Mouse (Mus musculus) limb, embryonic 14.5 days (tissue): ENCODE measurements around the gene Nkx2-1. TPM values are rescaled to one million over a fixed set of nuclear protein-coding genes. Genes with fewer than 3 reads are reported as not detected.
A peak's percentile ranks its signal among the peaks of the same experiment; 100 is the strongest.

Source experiments
- ATAC-seq: fragments of 200-750 bp; cut with Nextera tagmentation; 2 replicates; pipeline ENCODE4 v1.8.0; 2017; ENCODE audit warnings: low read depth, moderate number of reproducible peaks, moderate TSS enrichment; ENCODE audit not compliant: low FRiP score
- DNase-seq: peaks from one replicate; pipeline ENCODE4 v3.0.0-alpha.2; 2015; ENCODE audit warnings: low spot score
- H3K27ac ChIP-seq: fragments of 300-500 bp; sonication (generic); replicated peaks from 2 replicates; pipeline ENCODE4 v1.5.1; 2014; ENCODE audit warnings: low read depth, mild to moderate bottlenecking, low read length, moderate library complexity, mixed read lengths
- H3K27me3 ChIP-seq: fragments of 300-500 bp; sonication (generic); 2 replicates; pipeline ENCODE4 v1.6.1; 2014; ENCODE audit warnings: low read length, mixed read lengths; ENCODE audit not compliant: control insufficient read depth, insufficient read depth
- H3K36me3 ChIP-seq: fragments of 300-500 bp; sonication (generic); 2 replicates; pipeline ENCODE4 v1.6.1; 2014; ENCODE audit warnings: mild to moderate bottlenecking, low read length, moderate library complexity, mixed read lengths; ENCODE audit not compliant: control insufficient read depth, insufficient read depth
- H3K4me1 ChIP-seq: fragments of 300-500 bp; sonication (generic); 2 replicates; pipeline ENCODE4 v1.6.1; 2014; ENCODE audit warnings: antibody characterized with exemption, low read length, mixed read lengths; ENCODE audit not compliant: control insufficient read depth, insufficient read depth
- H3K4me2 ChIP-seq: fragments of 300-500 bp; sonication (generic); replicated peaks from 2 replicates; pipeline ENCODE4 v1.6.1; 2014; ENCODE audit warnings: low read depth, mild to moderate bottlenecking, low read length, moderate library complexity; ENCODE audit not compliant: severe bottlenecking
- H3K4me3 ChIP-seq: fragments of 300-500 bp; sonication (generic); replicated peaks from 2 replicates; pipeline ENCODE4 v1.5.1; 2014; ENCODE audit warnings: low read length
- H3K9ac ChIP-seq: fragments of 300-500 bp; sonication (generic); 2 replicates; pipeline ENCODE4 v1.6.1; 2014; ENCODE audit warnings: mild to moderate bottlenecking, low read depth, low read length, moderate library complexity; ENCODE audit not compliant: severe bottlenecking
- H3K9me3 ChIP-seq: fragments of 300-500 bp; sonication (generic); 2 replicates; pipeline ENCODE4 v1.6.1; 2016; ENCODE audit warnings: low read length; ENCODE audit not compliant: control insufficient read depth
- POLR2A ChIP-seq: fragments of 200-500 bp; IDR thresholded peaks from 2 replicates; pipeline ENCODE4 v1.8.0; 2012; ENCODE audit warnings: inconsistent platforms, mild to moderate bottlenecking, moderate library complexity, borderline replicate concordance; ENCODE audit not compliant: insufficient read depth, insufficient read length; ENCODE audit errors: extremely low read depth
- WGBS: fragments of 180-500 bp; shearing (Covaris S2); extraction: QIAGEN DNeasy Blood & Tissue Kit; methylation state at CpG from one replicate; pipeline ENCODE4 v1.1.7; 2014; 5-methylcytosine and 5-hydroxymethylcytosine counted together
- polyA plus RNA-seq, 2 experiments: library from polyadenylated mRNA; depleted of rRNA in 1 of 2; stranded (reverse) in 1 of 2; unstranded in 1 of 2; fragments of >200 nt; fragmentation: Nextera tagmentation in 1 of 2; extraction: Ambion mirVana in 1 of 2; gene quantifications; 2 replicates each; pipeline versions ENCODE4 v1.2.1 to v1.2.3; 2012 to 2014

Nkx2-1 gene
- polyA plus RNA-seq, 2 experiments, result 0.20 TPM; not detected in 1

- ATAC-seq (no peak), DNase-seq (no peak)
- WGBS, result 2% methylated on average over 42 of the region's 44 CpGs
- H3K9me3 ChIP-seq, result no peaks in the 10 kb centered on the region
- peaks cover 5% of the 10 kb centered on the region; the same call in 1 of the 2 replicates for H3K4me1 ChIP-seq
- H3K4me2 ChIP-seq, result peak overlapping the region; percentile 23
- peak overlapping the region; percentile 10; the same call in 1 of the 2 replicates for H3K4me3 ChIP-seq
- no peaks in the 10 kb centered on the region for H3K36me3 ChIP-seq
- TF ChIP-seq POLR2A, result no peak
- no peak overlapping the region for H3K27ac ChIP-seq
- H3K9ac ChIP-seq, result no peak overlapping the region
- H3K27me3 ChIP-seq, result peaks cover 96% of the 10 kb centered on the region
These were observed 379 bp downstream of the Nkx2-1 start for GRCm38 (mm10) chr12:56536174-56536883.

GRCm38 (mm10) chr12:56535411-56536173, 1.1 kb downstream of the Nkx2-1 start:
- Histone ChIP-seq H3K4me1 (0 out of 2 replicates have a peak, but pooled peaks cover 5% of the 10 kb centered on the region), H3K4me2 (peak overlapping the region; percentile 46), H3K27me3 (peaks cover 96% of the 10 kb centered on the region), H3K9ac (no peak overlapping the region), H3K27ac (no peak overlapping the region), H3K4me3 (peak overlapping the region; percentile 28; the same call in 1 of the 2 replicates), H3K36me3 (no peaks in the 10 kb centered on the region), H3K9me3 (no peaks in the 10 kb centered on the region)
- DNase-seq, result no peak
- no peak for TF ChIP-seq POLR2A
- WGBS, result under 1% methylated on average over 23 of the region's 36 CpGs
- ATAC-seq, result no peak; the same call in 1 of the 2 replicates

GRCm38 (mm10) chr12:56534651-56535326, 1.9 kb downstream of the Nkx2-1 start:
- no peaks in the 10 kb centered on the region for H3K36me3 ChIP-seq
- ATAC-seq, result no peak
- H3K4me1 ChIP-seq, result 0 out of 2 replicates have a peak, but pooled peaks cover 5% of the 10 kb centered on the region
- no peak overlapping the region for H3K9ac ChIP-seq
- peak overlapping the region; percentile 46 for H3K4me2 ChIP-seq
- under 1% methylated on average over 48 of the region's 62 CpGs for WGBS
- peak overlapping the region; percentile 28 for H3K4me3 ChIP-seq
- peaks cover 96% of the 10 kb centered on the region for H3K27me3 ChIP-seq
- no peak for TF ChIP-seq POLR2A
- DNase-seq, result no peak
- no peak overlapping the region for H3K27ac ChIP-seq
- H3K9me3 ChIP-seq, result no peaks in the 10 kb centered on the region

- Histone ChIP-seq H3K9ac (no peak overlapping the region), H3K4me2 (peak overlapping the region; percentile 46), H3K4me3 (peak overlapping the region; percentile 28), H3K4me1 (0 out of 2 replicates have a peak, but pooled peaks cover 5% of the 10 kb centered on the region), H3K36me3 (no peaks in the 10 kb centered on the region), H3K27me3 (peaks cover 96% of the 10 kb centered on the region), H3K9me3 (no peaks in the 10 kb centered on the region), H3K27ac (no peak overlapping the region)
- ATAC-seq (no peak), DNase-seq (no peak)
- TF ChIP-seq POLR2A, result no peak
- WGBS, result under 1% methylated on average over 18 of the region's 24 CpGs
These were observed 2.4 kb downstream of the Nkx2-1 start for GRCm38 (mm10) chr12:56534311-56534650.
